Mouse (Mus musculus) midbrain, postnatal 0 days (tissue): ENCODE data around the gene Golga2. TPM values are rescaled to one million over a fixed set of nuclear protein-coding genes. Genes with fewer than 3 reads are reported as not detected.

Experiments
- ATAC-seq: fragments of 200-750 bp; cut with Nextera tagmentation; 2 replicates; pipeline ENCODE4 v1.8.0; 2017; ENCODE audit warnings: moderate number of reproducible peaks, mild to moderate bottlenecking, moderate TSS enrichment, moderate library complexity; ENCODE audit not compliant: low FRiP score
- DNase-seq: peaks from one replicate; pipeline ENCODE4 v3.0.0-alpha.2; 2015; ENCODE audit warnings: low spot score
- H3K27ac ChIP-seq: fragments of 300-500 bp; sonication (generic); 2 replicates; pipeline ENCODE4 v1.5.1; 2014; ENCODE audit warnings: low read depth, mild to moderate bottlenecking, low read length, mixed read lengths
- H3K27me3 ChIP-seq: fragments of 300-500 bp; sonication (generic); 2 replicates; pipeline ENCODE4 v1.6.1; 2014; ENCODE audit warnings: low read length, control low read depth, mixed read lengths; ENCODE audit not compliant: insufficient read depth
- H3K36me3 ChIP-seq: fragments of 300-500 bp; sonication (generic); 2 replicates; pipeline ENCODE4 v1.6.1; 2014; ENCODE audit warnings: low read length, control low read depth, mixed read lengths; ENCODE audit not compliant: insufficient read depth
- H3K4me1 ChIP-seq: fragments of 300-500 bp; sonication (generic); 2 replicates; pipeline ENCODE4 v1.6.1; 2014; ENCODE audit warnings: mild to moderate bottlenecking, control low read depth, antibody characterized with exemption, low read length, mixed read lengths; ENCODE audit not compliant: insufficient read depth
- H3K4me2 ChIP-seq: fragments of 300-500 bp; sonication (generic); 2 replicates; pipeline ENCODE4 v1.6.1; 2014; ENCODE audit warnings: low read depth, mild to moderate bottlenecking, low read length, mixed read lengths; ENCODE audit not compliant: poor library complexity, severe bottlenecking
- H3K4me3 ChIP-seq: fragments of 300-500 bp; sonication (generic); 2 replicates; pipeline ENCODE4 v1.5.1; 2014; ENCODE audit warnings: low read depth, mild to moderate bottlenecking, low read length, moderate library complexity
- H3K9ac ChIP-seq: fragments of 300-500 bp; sonication (generic); replicated peaks from 2 replicates; pipeline ENCODE4 v1.6.1; 2014; ENCODE audit warnings: mild to moderate bottlenecking, low read length, moderate library complexity, mixed read lengths; ENCODE audit not compliant: poor library complexity, severe bottlenecking
- H3K9me3 ChIP-seq: fragments of 300-500 bp; sonication (generic); 2 replicates; pipeline ENCODE4 v1.6.1; 2016; ENCODE audit warnings: low read length, control low read depth
- CTCF ChIP-seq: IDR thresholded peaks from 2 replicates; pipeline ENCODE4 v1.5.1; 2016; ENCODE audit warnings: antibody characterized with exemption, mild to moderate bottlenecking
- WGBS: fragments of 180-500 bp; shearing (Covaris S2); extraction: QIAGEN DNeasy Blood & Tissue Kit; methylation state at CpG from one replicate; pipeline ENCODE4 v1.1.7; 2014; 5-methylcytosine and 5-hydroxymethylcytosine counted together
- polyA plus RNA-seq: library from polyadenylated mRNA; unstranded; fragments of >200 nt; fragmentation: Nextera tagmentation; extraction: Ambion mirVana; gene quantifications from 2 replicates; pipeline ENCODE4 v1.2.1, GENCODE M21; 2015
- total RNA-seq: library from RNA; depleted of rRNA; stranded (reverse); fragments of >200 nt; gene quantifications from 2 replicates; pipeline ENCODE4 v1.2.3, GENCODE M21; 2014

The Golga2 gene
- total and polyA plus RNA-seq, 2 experiments from 2014 or later: 30.1 to 57.4 TPM

DNA sequence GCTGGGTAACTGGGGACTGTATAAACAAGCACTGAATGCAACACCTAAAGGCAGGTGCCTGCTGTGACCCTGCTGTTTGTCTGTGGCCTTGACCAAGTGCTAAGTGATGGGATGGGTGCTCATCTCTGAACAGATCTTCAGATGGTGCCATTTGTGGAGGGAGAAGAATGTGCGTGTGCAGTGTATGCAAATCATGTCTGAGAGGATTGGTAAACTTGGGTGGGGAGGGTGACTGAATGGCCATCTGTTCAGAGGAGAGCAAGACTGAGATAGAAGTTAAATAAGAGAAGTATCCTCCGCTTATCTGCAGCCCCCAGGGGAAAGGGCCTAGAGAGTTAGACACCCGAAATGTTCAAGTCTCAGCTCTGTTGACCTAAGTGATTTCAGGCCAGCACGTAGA lies 12.3 kb downstream of the Golga2 start:
- H3K4me3 ChIP-seq: no peak overlapping the region
- H3K9me3 ChIP-seq: no peaks in the 10 kb centered on the region
- H3K27me3 ChIP-seq: no peaks in the 10 kb centered on the region
- H3K36me3 ChIP-seq: peaks cover 60% of the 10 kb centered on the region
- no peak overlapping the region for H3K4me2 ChIP-seq
- 89% methylated on average over 4 of the region's 4 CpGs for WGBS
- ATAC-seq (no peak), DNase-seq (no peak)
- H3K27ac ChIP-seq: no peak overlapping the region
- H3K4me1 ChIP-seq: no peaks in the 10 kb centered on the region
- H3K9ac ChIP-seq: no peak overlapping the region
- no peak for TF ChIP-seq CTCF

DNA sequence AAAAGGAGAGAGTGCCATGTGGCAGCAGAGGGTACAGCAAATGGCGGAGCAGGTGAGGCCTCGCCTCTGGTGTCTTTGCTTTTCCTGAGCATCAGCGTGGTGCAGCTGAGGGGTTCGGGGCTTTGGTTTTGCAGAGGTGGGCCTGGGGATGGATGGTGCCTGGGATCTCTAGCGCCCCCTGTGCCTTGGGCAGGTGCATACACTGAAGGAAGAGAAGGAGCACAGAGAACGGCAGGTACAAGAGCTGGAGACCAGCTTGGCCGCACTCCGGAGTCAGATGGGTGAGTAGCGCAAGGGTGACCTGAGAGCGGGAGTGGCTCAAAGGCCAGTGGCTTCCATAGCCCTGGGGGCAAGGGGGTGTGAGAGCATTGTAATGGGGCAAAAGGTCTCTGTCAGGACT lies 15.8 kb downstream of the Golga2 start:
- Histone ChIP-seq H3K4me2 (no peak overlapping the region), H3K27ac (no peak overlapping the region), H3K9ac (no peak overlapping the region), H3K36me3 (peaks cover 78% of the 10 kb centered on the region), H3K27me3 (no peaks in the 10 kb centered on the region), H3K9me3 (no peaks in the 10 kb centered on the region), H3K4me3 (no peak overlapping the region), H3K4me1 (no peaks in the 10 kb centered on the region)
- 90% methylated on average over 10 of the region's 10 CpGs for WGBS
- no peak for DNase-seq
- ATAC-seq: no peak
- peak; percentile 40 for TF ChIP-seq CTCF

DNA sequence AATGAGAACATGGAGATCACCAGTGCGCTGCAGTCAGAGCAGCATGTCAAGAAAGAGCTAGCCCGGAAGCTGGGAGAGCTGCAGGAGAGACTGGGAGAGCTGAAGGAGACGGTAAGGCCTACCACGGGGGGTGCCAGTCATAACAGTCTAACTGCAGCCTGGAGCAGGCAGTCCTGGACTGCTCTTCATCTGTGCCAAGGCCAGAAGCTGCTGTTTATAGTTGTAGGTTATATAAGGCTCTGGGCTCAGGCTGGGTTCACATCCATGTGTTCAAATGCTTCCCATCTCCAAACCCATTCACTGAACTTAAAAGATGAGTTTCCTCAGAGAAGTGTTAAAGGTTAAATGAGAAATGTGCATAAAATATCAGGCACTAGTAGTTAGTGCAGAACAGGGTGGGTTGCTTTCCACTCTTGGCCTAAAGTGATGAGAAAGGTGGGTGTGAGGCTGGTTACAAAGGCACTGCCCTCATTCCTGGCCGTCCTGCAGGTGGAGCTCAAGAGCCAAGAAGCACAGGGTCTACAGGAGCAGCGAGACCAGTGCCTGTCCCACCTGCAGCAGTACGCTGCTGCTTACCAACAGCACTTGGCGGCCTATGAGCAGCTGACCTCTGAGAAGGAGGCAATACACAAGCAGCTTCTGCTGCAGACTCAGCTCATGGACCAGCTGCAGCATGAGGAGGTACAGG lies 17.1 kb downstream of the Golga2 start:
- no peak overlapping the region for H3K27ac ChIP-seq
- H3K4me1 ChIP-seq: no peaks in the 10 kb centered on the region
- no peak for DNase-seq
- no peak overlapping the region for H3K4me3 ChIP-seq
- no peaks in the 10 kb centered on the region for H3K27me3 ChIP-seq
- H3K9me3 ChIP-seq: no peaks in the 10 kb centered on the region
- no peak for ATAC-seq
- WGBS: 54% methylated on average over 8 of the region's 8 CpGs
- H3K9ac ChIP-seq: no peak overlapping the region
- TF ChIP-seq CTCF: peak; percentile 67
- peaks cover 72% of the 10 kb centered on the region for H3K36me3 ChIP-seq
- no peak overlapping the region for H3K4me2 ChIP-seq

DNA sequence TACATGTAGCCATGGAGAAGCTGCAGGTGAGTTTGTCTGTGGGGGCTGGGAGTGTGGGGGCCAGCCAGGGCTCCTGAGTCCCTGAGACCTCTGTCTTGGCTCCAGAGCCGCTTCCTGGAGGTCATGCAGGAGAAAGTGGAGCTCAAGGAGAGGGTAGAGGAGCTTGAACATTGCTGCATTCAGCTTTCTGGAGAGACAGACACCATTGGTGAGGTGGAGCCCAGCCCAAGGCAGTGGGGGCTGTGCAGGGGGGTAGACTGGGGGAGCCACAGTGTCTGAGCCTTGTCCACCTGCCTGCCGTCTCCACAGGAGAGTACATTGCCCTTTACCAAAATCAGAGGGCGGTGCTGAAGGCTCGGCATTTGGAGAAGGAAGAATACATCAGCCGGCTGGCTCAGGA lies 18.5 kb downstream of the Golga2 start:
- Histone ChIP-seq H3K4me1 (no peaks in the 10 kb centered on the region), H3K27ac (no peak overlapping the region), H3K4me2 (no peak overlapping the region), H3K4me3 (no peak overlapping the region), H3K9ac (no peak overlapping the region), H3K27me3 (no peaks in the 10 kb centered on the region), H3K36me3 (peaks cover 76% of the 10 kb centered on the region), H3K9me3 (no peaks in the 10 kb centered on the region)
- DNase-seq (no peak), ATAC-seq (no peak)
- WGBS: 98% methylated on average over 5 of the region's 5 CpGs
- no peak for TF ChIP-seq CTCF

GRCm38 (mm10) chr2:32306176-32306575 lies 19.0 kb downstream of the Golga2 start:
- no peaks in the 10 kb centered on the region for H3K27me3 ChIP-seq
- H3K27ac ChIP-seq: no peak overlapping the region
- ATAC-seq (no peak), DNase-seq (no peak)
- H3K4me3 ChIP-seq: no peak overlapping the region
- 0 out of 2 replicates have a peak, but pooled peaks cover under 1% of the 10 kb centered on the region for H3K4me1 ChIP-seq
- no peaks in the 10 kb centered on the region for H3K9me3 ChIP-seq
- WGBS: 82% methylated on average over 9 of the region's 9 CpGs
- no peak for TF ChIP-seq CTCF
- no peak overlapping the region for H3K4me2 ChIP-seq
- peaks cover 78% of the 10 kb centered on the region for H3K36me3 ChIP-seq
- no peak overlapping the region for H3K9ac ChIP-seq

DNA sequence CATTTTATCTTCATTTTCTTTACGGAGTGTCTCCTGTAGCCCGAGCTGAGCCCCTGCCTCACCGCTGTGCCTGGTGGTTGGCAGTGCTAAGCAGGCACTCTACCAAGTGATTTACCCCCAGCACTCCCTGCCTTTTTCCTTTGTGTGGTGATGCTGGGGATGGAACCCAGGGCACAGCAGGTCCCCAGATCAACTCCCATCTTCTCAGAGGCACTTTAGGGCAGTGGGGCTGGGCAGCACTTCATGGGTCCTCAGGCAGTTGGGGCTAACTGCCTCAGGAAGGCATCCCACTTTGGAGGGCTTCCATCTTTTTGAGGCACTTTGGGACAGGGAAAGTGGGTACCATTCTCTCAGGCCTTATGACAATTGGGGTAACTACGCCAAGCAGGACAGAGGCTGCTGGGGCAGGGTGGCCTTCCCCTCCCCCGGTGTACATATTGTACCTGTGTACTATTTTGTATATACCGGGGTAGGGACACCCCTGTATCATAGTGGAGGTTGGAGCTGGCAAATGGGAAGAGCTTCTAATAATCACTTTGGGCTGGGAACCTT lies 20.1 kb downstream of the Golga2 start:
- Histone ChIP-seq H3K4me1 (peaks cover 10% of the 10 kb centered on the region; the same call in 1 of the 2 replicates), H3K4me3 (no peak overlapping the region), H3K27me3 (no peaks in the 10 kb centered on the region), H3K9me3 (no peaks in the 10 kb centered on the region), H3K27ac (no peak overlapping the region), H3K36me3 (peaks cover 73% of the 10 kb centered on the region), H3K9ac (no peak overlapping the region), H3K4me2 (no peak overlapping the region)
- DNase-seq (no peak), ATAC-seq (no peak)
- no peak for TF ChIP-seq CTCF
- 83% methylated on average over 6 of the region's 6 CpGs for WGBS
